10 mouse cellular contexts compared by ENCODE assay signal in genomic region chr4:119809245-119809644, GRCm38 (mm10).
A peak's percentile ranks its signal among the peaks of the same experiment; 100 is the strongest.
DNase-seq lines count a peak whose midpoint lies in the region; ATAC-seq and TF ChIP-seq lines count a peak whose summit lies in the region.
"Had no signal": no experiment of that assay in that cellular context is flagged by ENCODE, and none has a peak within 500 bp of the region (broad histone marks: within the 10 kb centered on the region; RNA-seq: fewer than 3 reads in every experiment).

No protein-coding gene starts in this region.

- no peak overlapping the region for H3K4me3 ChIP-seq in kidney, embryonic 15.5 days (replicated peaks)
- no peak overlapping the region for H3K4me3 ChIP-seq in embryonic facial prominence, embryonic 11.5 days (ENCODE audit: low read depth, low read length)
- H3K4me3 ChIP-seq: embryonic facial prominence, embryonic 13.5 days; limb, embryonic 13.5 days had no signal

- H3K36me3 ChIP-seq in kidney, embryonic 15.5 days: no peaks in the 10 kb centered on the region
- H3K36me3 ChIP-seq in embryonic facial prominence, embryonic 11.5 days (replicated peaks; ENCODE audit: control insufficient read depth, insufficient read depth, low read depth, low read length): no peaks in the 10 kb centered on the region
- H3K36me3 ChIP-seq: embryonic facial prominence, embryonic 13.5 days; limb, embryonic 13.5 days had no signal

- CTCF ChIA-PET in Patski (lab: Charles Lee): interaction anchor here (0.9 to 1.4 kb wide), 2 partner anchors 10 to 176 kb away, joined by 3 to 4 read pairs; no protein-coding TSS in a partner anchor

- in situ Hi-C loops in Patski (cut with MboI; ENCODE audit: low pct_unique_long_range_greater_than_20kb): loop anchor here (5.0 kb wide), 1 partner anchor 298 kb away; no protein-coding TSS in a partner anchor

- WGBS in kidney, embryonic 15.5 days: 35% methylated on average over 5 of the region's 5 CpGs
- WGBS in embryonic facial prominence, embryonic 11.5 days: 33% methylated on average over 5 of the region's 5 CpGs

- peak; percentile 70 for TF ChIP-seq CTCF in Patski (IDR thresholded peaks at IDR 0.05)

- peaks cover 25% of the 10 kb centered on the region for H3K27me3 ChIP-seq in kidney, embryonic 15.5 days
- no peaks in the 10 kb centered on the region for H3K27me3 ChIP-seq in Patski
- 0 out of 2 replicates have a peak, but pooled peaks cover 8% of the 10 kb centered on the region for H3K27me3 ChIP-seq in embryonic facial prominence, embryonic 11.5 days (ENCODE audit: control insufficient read depth, insufficient read depth, low read length)

- H3K4me2 ChIP-seq in kidney, embryonic 15.5 days: no peak overlapping the region
- H3K4me2 ChIP-seq in embryonic facial prominence, embryonic 11.5 days (ENCODE audit: low read depth, low read length): no peak overlapping the region
- H3K4me2 ChIP-seq: embryonic facial prominence, embryonic 13.5 days; limb, embryonic 13.5 days had no signal

- POLR2A ChIA-PET in Patski (lab: Charles Lee): interaction anchor here (1.5 kb wide), 1 partner anchor 12 kb away, joined by 3 read pairs; no protein-coding TSS in a partner anchor

- H3K9me3 ChIP-seq in kidney, embryonic 15.5 days (replicated peaks): no peaks in the 10 kb centered on the region
- H3K9me3 ChIP-seq in embryonic facial prominence, embryonic 11.5 days (replicated peaks; ENCODE audit: control insufficient read depth, low read length): no peaks in the 10 kb centered on the region
- H3K9me3 ChIP-seq: embryonic facial prominence, embryonic 13.5 days; limb, embryonic 13.5 days had no signal

- no peak overlapping the region for H3K9ac ChIP-seq in kidney, embryonic 15.5 days
- H3K9ac ChIP-seq in embryonic facial prominence, embryonic 11.5 days (replicated peaks; ENCODE audit: low read length): no peak overlapping the region
- H3K9ac ChIP-seq: embryonic facial prominence, embryonic 13.5 days; limb, embryonic 13.5 days had no signal

- no peak for ATAC-seq in kidney, embryonic 15.5 days (replicated peaks; ENCODE audit: low FRiP score)
- ATAC-seq in Patski: no peak
- ATAC-seq in embryonic facial prominence, embryonic 11.5 days (replicated peaks; ENCODE audit: insufficient number of reproducible peaks, low FRiP score, low TSS enrichment, low read depth): no peak
- peak; percentile 59 for ATAC-seq in megakaryocyte progenitor cell, adult 5-6 weeks (replicated peaks; ENCODE audit: poor library complexity)

- H3K27ac ChIP-seq in kidney, embryonic 15.5 days: no peak overlapping the region
- no peak overlapping the region for H3K27ac ChIP-seq in embryonic facial prominence, embryonic 11.5 days (replicated peaks; ENCODE audit: low read depth, low read length)
- H3K27ac ChIP-seq: embryonic facial prominence, embryonic 13.5 days; limb, embryonic 13.5 days had no signal

- peaks cover 10% of the 10 kb centered on the region; the same call in 1 of the 2 replicates for H3K4me1 ChIP-seq in kidney, embryonic 15.5 days
- H3K4me1 ChIP-seq in embryonic facial prominence, embryonic 11.5 days (ENCODE audit: control insufficient read depth, insufficient read depth, low read length): no peaks in the 10 kb centered on the region
- H3K4me1 ChIP-seq: embryonic facial prominence, embryonic 13.5 days had no signal

- peak; percentile 24 to 38 for DNase-seq in kidney, adult 8-10 months
- peak; percentile 19 to 23 for DNase-seq in B cell, adult 2 months
- no peak for DNase-seq in Patski (ENCODE audit: low read depth, low spot score)
- peak; percentile 84 for DNase-seq in embryonic facial prominence, embryonic 11.5 days (ENCODE audit: low spot score)
- no peak for DNase-seq in right cerebral cortex, postnatal 14 days
- DNase-seq in spleen, postnatal 36 days (ENCODE audit: low spot score in 2 of 2): no peak

Comparison
In these comparisons a context has a peak if more than half of its experiments do, and no peak if none do; other contexts are left out.
1. DNase-seq: peak in kidney, adult 8-10 months (2 of 2), B cell, adult 2 months (2 of 2) and embryonic facial prominence, embryonic 11.5 days (single experiment); none in Patski (single experiment), right cerebral cortex, postnatal 14 days (single experiment) and spleen, postnatal 36 days (0 of 2).